Mouse (Mus musculus) embryo, embryonic 11.5 days (tissue): ENCODE results near the gene Mvd.

Experiments used
- DNase-seq: peaks from one replicate; pipeline ENCODE4 v3.0.0-alpha.2; 2012; ENCODE audit warnings: low read depth, low spot score

Mvd gene

GRCm38 (mm10) chr8:122443262-122444006, at the start of gene Mvd:
Mvd (minus strand) TSS chr8:122443422.
- DNase-seq, result peak; percentile 99

GRCm38 (mm10) chr8:122488387-122488786, 45.2 kb upstream of the Mvd start:
- no peak for DNase-seq

- no peak for DNase-seq
Observed at GRCm38 (mm10) chr8:122484831-122485230, 41.6 kb upstream of the Mvd start.

GRCm38 (mm10) chr8:122483877-122484276, 40.7 kb upstream of the Mvd start:
- no peak for DNase-seq

GRCm38 (mm10) chr8:122482448-122482847, 39.2 kb upstream of the Mvd start:
- no peak for DNase-seq

- DNase-seq, result peak; percentile 90
Observed at GRCm38 (mm10) chr8:122475580-122476320, 32.5 kb upstream of the Mvd start, which contains the start of the genes Rnf166 and Ctu2. Rnf166 (minus strand) TSS chr8:122476064. Ctu2 (plus strand) TSS chr8:122476143.

- DNase-seq, result no peak
Observed at GRCm38 (mm10) chr8:122474951-122475560, 31.8 kb upstream of the Mvd start.

- DNase-seq, result no peak
Observed at GRCm38 (mm10) chr8:122473911-122474421, 30.7 kb upstream of the Mvd start.

- DNase-seq, result no peak
Observed at GRCm38 (mm10) chr8:122470691-122471090, 27.5 kb upstream of the Mvd start.

- no peak for DNase-seq
Observed at GRCm38 (mm10) chr8:122469965-122470364, 26.7 kb upstream of the Mvd start.

- no peak for DNase-seq
Observed at GRCm38 (mm10) chr8:122469407-122469806, 26.2 kb upstream of the Mvd start.

- no peak for DNase-seq
Observed at GRCm38 (mm10) chr8:122467816-122468215, 24.6 kb upstream of the Mvd start.

GRCm38 (mm10) chr8:122464985-122465384, 21.8 kb upstream of the Mvd start:
- no peak for DNase-seq

GRCm38 (mm10) chr8:122463651-122464640, 20.7 kb upstream of the Mvd start:
- no peak for DNase-seq

- no peak for DNase-seq
Observed at GRCm38 (mm10) chr8:122462510-122462909, 19.3 kb upstream of the Mvd start.

- no peak for DNase-seq
Observed at GRCm38 (mm10) chr8:122461473-122462148, 18.4 kb upstream of the Mvd start.

- no peak for DNase-seq
Observed at GRCm38 (mm10) chr8:122460524-122461472, 17.6 kb upstream of the Mvd start, which contains the start of gene Snai3. Snai3 (minus strand) TSS chr8:122460733.

- no peak for DNase-seq
Observed at GRCm38 (mm10) chr8:122459990-122460389, 16.8 kb upstream of the Mvd start.

GRCm38 (mm10) chr8:122459218-122459900, 16.1 kb upstream of the Mvd start:
- DNase-seq, result no peak
